Mouse (Mus musculus): ENCODE measurements around the gene Ppp1r1b. TPM values are rescaled to one million over a fixed set of nuclear protein-coding genes. Genes with fewer than 3 reads are reported as not detected.
"Not testable (repeated sequence)": the region's sequence is repeated elsewhere in the genome, so short reads cannot be mapped to it uniquely, and the experiment has no call there.

Gene Ppp1r1b
- polyA plus RNA-seq, 1 experiment: 0.34 TPM

DNA sequence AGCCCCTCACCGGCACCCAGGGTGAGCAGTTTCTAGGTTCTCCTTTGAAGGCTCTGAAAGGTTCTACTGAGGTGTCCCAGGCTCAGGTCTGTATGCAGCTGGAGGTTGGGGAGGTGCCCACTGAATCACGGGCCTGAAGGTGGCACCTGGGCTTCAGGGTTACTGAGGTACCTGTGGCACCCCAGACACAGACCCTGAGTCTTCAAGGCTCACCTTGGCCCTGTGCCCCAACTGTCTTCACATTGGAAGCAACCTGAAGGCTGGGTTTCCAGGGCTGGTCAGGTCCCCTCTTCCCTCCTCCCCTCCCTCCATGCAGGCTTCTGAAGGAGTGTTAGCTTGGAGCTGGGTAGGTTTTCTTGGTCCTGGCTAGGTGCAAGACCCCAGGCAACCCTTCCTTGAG is 33.4 kb downstream of the Ppp1r1b start:
- H3K4me1 ChIP-seq: peaks cover 4% of the 10 kb centered on the region; the same call in 1 of the 2 replicates
- no peaks in the 10 kb centered on the region for H3K9me3 ChIP-seq
- no peak overlapping the region for H3K4me3 ChIP-seq (replicated peaks)
- TF ChIP-seq GATA1 (IDR thresholded peaks at IDR 0.05; ENCODE audit: borderline replicate concordance, low read length) (no peak), FLI1 (IDR thresholded peaks at IDR 0.05; ENCODE audit: low read length) (no peak)
- H3K36me3 ChIP-seq (replicated peaks; ENCODE audit: low read length): peaks cover 52% of the 10 kb centered on the region
- peaks cover 36% of the 10 kb centered on the region for H3K27me3 ChIP-seq (replicated peaks)

DNA sequence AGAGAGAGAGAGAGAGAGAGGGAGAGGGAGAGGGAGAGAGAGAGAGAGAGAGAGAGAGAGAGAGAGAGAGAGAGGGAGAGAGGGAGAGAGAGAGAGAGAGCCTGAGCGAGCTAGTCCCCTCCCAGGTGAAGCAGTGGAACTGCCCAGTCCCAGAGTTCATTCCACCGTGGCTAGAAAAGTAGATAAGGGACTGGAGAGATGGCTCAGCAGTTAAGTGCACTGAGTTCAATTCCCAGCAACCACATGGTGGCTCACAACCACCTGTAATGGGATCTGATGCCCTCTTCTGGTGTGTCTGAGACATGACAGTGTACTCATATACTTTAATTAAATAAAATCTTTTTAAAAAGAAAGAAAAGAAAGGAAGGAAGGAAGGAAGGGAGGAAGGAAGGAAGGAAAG is 34.2 kb downstream of the Ppp1r1b start:
- not testable (repeated sequence) for H3K4me3 ChIP-seq (replicated peaks); H3K9me3 ChIP-seq; H3K4me1 ChIP-seq
- Histone ChIP-seq H3K27me3 (replicated peaks) (peaks cover 44% of the 10 kb centered on the region), H3K36me3 (replicated peaks; ENCODE audit: low read length) (peaks cover 45% of the 10 kb centered on the region)

DNA sequence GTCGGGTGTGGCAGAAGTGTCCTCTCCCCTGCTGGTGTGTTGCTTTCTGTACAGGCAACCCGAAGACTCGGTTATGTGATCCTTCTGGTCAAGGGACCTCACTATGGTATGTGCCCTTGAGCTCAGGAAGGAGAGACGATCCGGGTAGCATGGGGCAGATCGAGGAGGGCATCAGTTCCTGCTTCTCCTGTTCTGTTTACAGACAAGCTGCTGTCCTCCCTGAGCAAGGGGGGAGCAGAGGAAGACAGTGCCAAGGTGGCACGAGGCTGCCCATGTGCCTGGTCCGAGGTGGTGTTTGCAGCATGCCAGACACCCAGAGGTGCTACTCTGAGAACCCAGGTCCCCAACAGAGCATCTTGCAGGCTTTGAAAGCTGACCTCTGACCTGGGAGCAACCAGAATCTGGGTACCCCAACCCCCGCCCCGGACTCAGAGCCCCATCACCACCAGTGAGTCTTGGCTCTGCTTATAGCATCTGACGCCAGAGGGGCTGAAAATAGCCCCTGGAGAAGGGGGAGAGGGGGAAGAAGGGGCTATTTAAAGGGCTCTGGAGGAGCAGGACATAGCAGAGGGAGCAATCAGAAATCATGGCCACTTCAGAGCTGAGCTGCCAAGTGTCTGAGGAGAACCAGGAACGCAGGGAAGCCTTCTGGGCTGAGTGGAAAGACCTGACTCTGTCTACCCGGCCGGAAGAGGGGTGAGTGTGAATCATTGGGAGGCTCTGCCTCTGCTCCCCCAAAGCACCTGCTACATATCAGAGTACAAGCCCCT is 35.2 kb downstream of the Ppp1r1b start, which contains the start of gene Tcap:
Tcap (plus strand) TSS at position 551 of the 770 bp plus-strand sequence.
- Histone ChIP-seq H3K9me3 (no peaks in the 10 kb centered on the region), H3K27me3 (replicated peaks) (peaks cover 54% of the 10 kb centered on the region), H3K4me3 (replicated peaks) (no peak within 1 kb of the TSS), H3K36me3 (replicated peaks; ENCODE audit: low read length) (peaks cover 34% of the 10 kb centered on the region), H3K4me1 (peaks cover 5% of the 10 kb centered on the region; the same call in 1 of the 2 replicates)
- no peak for TF ChIP-seq GATA1 (IDR thresholded peaks at IDR 0.05; ENCODE audit: borderline replicate concordance, low read length)
- no peak for TF ChIP-seq FLI1 (IDR thresholded peaks at IDR 0.05; ENCODE audit: low read length)

DNA sequence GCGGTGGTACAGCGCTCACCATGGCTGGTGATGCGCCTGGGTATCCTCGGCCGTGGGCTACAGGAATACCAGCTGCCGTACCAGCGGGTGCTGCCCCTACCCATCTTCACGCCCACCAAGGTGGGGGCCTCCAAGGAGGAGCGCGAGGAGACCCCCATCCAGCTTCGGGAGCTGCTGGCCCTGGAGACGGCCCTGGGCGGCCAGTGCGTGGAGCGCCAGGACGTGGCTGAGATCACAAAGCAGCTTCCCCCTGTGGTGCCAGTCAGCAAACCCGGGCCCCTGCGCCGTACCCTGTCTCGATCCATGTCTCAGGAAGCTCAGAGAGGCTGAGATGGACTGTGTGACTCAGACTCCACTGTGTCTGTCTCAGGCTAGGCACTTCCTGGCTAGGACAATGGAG is 36.0 kb downstream of the Ppp1r1b start:
- Histone ChIP-seq H3K27me3 (replicated peaks) (peaks cover 62% of the 10 kb centered on the region), H3K36me3 (replicated peaks; ENCODE audit: low read length) (peaks cover 27% of the 10 kb centered on the region), H3K4me1 (peaks cover 12% of the 10 kb centered on the region), H3K9me3 (no peaks in the 10 kb centered on the region), H3K4me3 (replicated peaks) (no peak overlapping the region)
- TF ChIP-seq GATA1 (IDR thresholded peaks at IDR 0.05; ENCODE audit: borderline replicate concordance, low read length) (no peak), FLI1 (IDR thresholded peaks at IDR 0.05; ENCODE audit: low read length) (no peak)

DNA sequence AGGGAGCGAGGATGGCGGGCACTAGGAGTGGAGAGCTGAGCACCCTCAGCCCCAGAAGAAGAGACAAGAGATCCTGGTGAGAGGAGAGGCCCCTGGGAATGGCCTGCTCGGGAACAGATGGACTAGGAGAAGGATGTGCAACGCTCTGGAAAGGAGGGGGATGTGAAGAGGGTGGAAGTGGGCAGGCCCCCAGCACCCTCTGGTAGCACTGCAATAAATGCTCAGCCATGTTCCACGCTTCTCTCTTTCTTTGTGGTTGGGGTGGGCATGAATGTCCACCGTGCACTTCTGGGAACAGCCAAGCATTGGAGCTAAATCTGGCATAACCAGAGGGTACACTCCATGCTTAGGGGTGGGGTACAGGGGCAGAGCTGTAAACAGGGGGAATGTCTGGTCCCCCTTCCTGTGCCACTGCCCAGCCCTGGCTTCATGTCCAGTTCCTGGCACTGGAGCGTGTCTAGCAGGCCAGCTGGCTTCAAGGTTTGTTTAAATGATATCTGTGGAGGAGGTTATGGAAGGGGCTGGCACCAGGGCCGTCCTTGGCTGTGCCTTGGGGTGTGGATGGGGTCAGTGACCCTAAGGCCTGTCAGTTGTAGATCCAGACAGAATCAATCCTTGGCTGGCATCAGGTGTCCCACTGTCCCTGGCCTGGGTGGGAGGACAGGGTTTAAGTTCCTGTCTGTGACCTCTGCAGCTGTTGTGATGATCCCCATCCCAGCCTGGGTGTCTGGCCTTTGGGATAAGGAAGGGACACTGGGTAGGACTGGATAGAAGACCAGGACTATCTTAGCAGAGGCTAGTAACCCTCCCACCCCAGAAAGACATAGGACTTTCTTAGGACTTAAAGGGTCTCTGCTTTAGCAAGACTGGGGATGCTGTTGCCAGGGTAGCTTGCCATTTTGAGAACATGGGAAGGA is 36.8 kb downstream of the Ppp1r1b start:
- peaks cover 13% of the 10 kb centered on the region for H3K4me1 ChIP-seq
- H3K4me3 ChIP-seq (replicated peaks): no peak overlapping the region
- no peaks in the 10 kb centered on the region for H3K9me3 ChIP-seq
- H3K27me3 ChIP-seq (replicated peaks): peaks cover 69% of the 10 kb centered on the region
- TF ChIP-seq FLI1 (IDR thresholded peaks at IDR 0.05; ENCODE audit: low read length): no peak
- no peak for TF ChIP-seq GATA1 (IDR thresholded peaks at IDR 0.05; ENCODE audit: borderline replicate concordance, low read length)
- H3K36me3 ChIP-seq (replicated peaks; ENCODE audit: low read length): peaks cover 19% of the 10 kb centered on the region

DNA sequence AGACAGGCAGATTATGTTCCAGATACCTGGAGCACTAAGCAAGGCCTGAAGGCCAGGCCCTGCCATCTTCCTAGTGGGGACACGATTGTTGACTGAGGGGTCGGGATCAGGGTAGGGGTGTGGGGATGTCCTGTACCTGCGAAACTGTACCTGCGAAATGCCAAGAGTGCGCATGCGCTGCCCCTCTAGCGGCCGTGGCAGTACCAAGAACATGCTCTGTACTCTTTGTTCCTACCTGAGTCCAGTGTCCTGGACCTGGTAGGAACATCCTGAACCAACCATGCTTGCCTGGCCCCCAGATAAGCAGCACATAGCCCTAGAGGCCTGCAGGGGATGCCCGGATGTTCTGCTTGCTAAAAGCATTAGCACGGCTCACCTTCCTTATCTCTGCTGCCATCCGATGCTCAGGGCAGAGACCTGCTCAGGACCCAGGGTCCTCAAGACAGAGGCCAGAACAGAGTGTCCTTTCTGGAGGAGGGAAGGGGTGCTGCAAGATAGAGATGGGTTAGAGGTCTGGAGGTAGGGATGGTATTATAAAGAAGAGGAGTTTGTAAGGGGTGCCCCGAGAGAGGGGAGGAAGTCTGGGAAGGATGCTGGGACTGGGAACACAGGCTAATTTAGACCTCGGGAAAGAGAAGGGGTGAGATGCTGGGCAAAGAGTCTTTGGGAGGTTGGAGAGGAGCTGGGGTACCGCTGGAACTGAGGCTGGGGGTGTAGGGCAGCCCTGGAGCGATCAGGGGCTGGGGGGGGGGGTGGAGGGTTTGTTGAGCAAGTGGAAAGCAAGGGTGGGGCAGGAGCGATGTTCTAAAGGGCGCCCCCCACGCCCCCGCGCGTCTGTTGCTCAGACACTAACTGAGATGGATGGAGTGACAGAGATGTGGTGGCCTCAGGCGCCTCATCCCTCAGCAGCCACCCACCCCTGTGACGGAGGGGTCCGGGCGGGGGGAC is 37.7 kb downstream of the Ppp1r1b start, which contains the start of gene Pnmt:
Pnmt (plus strand) TSS at position 813 of the 948 bp plus-strand sequence.
- H3K4me1 ChIP-seq: peaks cover 13% of the 10 kb centered on the region
- TF ChIP-seq GATA1 (IDR thresholded peaks at IDR 0.05; ENCODE audit: borderline replicate concordance, low read length): no peak
- peak within 1 kb of the TSS; percentile 33 for H3K4me3 ChIP-seq (replicated peaks)
- peaks cover 78% of the 10 kb centered on the region for H3K27me3 ChIP-seq (replicated peaks)
- no peaks in the 10 kb centered on the region for H3K9me3 ChIP-seq
- peaks cover 10% of the 10 kb centered on the region for H3K36me3 ChIP-seq (replicated peaks; ENCODE audit: low read length)

DNA sequence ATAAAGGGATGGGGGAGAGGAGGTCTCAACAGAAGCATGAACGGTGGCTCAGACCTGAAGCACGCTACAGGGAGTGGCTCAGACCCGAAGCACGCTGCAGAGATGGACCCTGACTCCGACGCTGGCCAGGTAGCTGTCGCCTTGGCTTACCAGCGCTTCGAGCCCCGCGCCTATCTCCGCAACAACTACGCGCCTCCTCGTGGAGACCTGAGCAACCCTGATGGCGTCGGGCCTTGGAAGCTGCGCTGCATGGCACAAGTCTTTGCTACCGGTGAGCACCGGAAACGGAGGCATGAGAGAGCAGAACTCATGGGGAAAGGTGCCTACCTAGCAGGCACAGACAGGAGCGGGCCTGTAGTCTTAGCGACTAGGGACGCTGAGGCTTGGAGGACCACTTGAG is 38.4 kb downstream of the Ppp1r1b start:
- Histone ChIP-seq H3K4me1 (peaks cover 16% of the 10 kb centered on the region), H3K4me3 (replicated peaks) (peak overlapping the region; percentile 33), H3K36me3 (replicated peaks; ENCODE audit: low read length) (peaks cover 6% of the 10 kb centered on the region), H3K27me3 (replicated peaks) (peaks cover 84% of the 10 kb centered on the region), H3K9me3 (no peaks in the 10 kb centered on the region)
- TF ChIP-seq FLI1 (IDR thresholded peaks at IDR 0.05; ENCODE audit: low read length) (no peak), GATA1 (IDR thresholded peaks at IDR 0.05; ENCODE audit: borderline replicate concordance, low read length) (no peak)

DNA sequence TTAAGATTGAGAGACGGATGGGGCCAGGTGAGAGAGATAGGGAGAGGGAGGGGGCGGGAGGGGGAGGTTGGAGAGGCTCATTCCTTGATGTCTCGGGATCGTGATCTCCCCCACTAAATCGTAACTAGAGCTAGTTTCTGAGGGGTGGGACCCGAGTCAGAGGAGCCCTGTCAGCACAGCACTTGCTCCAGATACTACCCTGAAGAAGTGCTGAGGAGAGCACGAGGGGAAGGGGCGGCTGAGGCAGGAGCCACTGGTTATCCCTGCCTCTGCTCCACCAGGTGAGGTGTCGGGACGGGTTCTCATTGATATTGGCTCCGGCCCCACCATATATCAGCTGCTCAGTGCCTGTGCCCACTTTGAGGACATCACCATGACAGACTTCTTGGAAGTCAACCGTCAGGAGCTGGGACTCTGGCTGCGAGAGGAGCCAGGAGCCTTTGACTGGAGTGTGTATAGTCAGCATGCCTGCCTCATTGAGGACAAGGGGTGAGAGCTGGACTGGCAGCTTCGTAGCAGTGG is 38.9 kb downstream of the Ppp1r1b start:
- Histone ChIP-seq H3K4me1 (peaks cover 21% of the 10 kb centered on the region), H3K4me3 (replicated peaks) (no peak overlapping the region), H3K9me3 (no peaks in the 10 kb centered on the region), H3K36me3 (replicated peaks; ENCODE audit: low read length) (peaks cover 3% of the 10 kb centered on the region), H3K27me3 (replicated peaks) (peaks cover 90% of the 10 kb centered on the region)
- no peak for TF ChIP-seq FLI1 (IDR thresholded peaks at IDR 0.05; ENCODE audit: low read length)
- TF ChIP-seq GATA1 (IDR thresholded peaks at IDR 0.05; ENCODE audit: borderline replicate concordance, low read length): no peak

DNA sequence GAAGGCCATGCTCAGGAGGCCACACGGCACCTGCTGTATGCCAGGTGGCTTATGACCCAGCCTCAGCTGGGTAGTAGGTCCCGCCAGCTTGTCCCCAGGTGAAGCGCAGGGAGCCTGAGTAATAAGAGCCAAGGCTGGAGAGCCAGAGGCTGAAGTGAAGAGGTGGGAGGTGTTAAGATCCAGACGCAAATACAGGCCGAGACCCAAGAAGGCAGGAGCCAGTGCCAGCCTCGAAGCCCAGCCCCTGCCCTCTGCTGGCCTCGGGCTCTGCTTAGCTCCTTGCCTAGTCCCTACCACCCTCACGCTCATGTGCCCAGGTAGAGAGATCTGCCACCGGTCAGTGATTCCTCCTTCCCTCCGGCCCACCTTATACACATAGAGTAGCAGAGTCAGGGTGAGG is 40.1 kb downstream of the Ppp1r1b start:
- no peaks in the 10 kb centered on the region for H3K9me3 ChIP-seq
- no peak overlapping the region for H3K4me3 ChIP-seq (replicated peaks)
- peaks cover 33% of the 10 kb centered on the region for H3K4me1 ChIP-seq
- H3K27me3 ChIP-seq (replicated peaks): peaks cover 95% of the 10 kb centered on the region
- no peak for TF ChIP-seq FLI1 (IDR thresholded peaks at IDR 0.05; ENCODE audit: low read length)
- no peak for TF ChIP-seq GATA1 (IDR thresholded peaks at IDR 0.05; ENCODE audit: borderline replicate concordance, low read length)
- H3K36me3 ChIP-seq (replicated peaks; ENCODE audit: low read length): peaks cover 3% of the 10 kb centered on the region

Measured in megakaryocyte, embryonic 14.5 days (primary cell).